Mouse (Mus musculus): Measurements from ENCODE around the gene Zfp57.
"Not testable (repeated sequence)": the region's sequence is repeated elsewhere in the genome, so short reads cannot be mapped to it uniquely, and the experiment has no call there.

Zfp57 gene

DNA sequence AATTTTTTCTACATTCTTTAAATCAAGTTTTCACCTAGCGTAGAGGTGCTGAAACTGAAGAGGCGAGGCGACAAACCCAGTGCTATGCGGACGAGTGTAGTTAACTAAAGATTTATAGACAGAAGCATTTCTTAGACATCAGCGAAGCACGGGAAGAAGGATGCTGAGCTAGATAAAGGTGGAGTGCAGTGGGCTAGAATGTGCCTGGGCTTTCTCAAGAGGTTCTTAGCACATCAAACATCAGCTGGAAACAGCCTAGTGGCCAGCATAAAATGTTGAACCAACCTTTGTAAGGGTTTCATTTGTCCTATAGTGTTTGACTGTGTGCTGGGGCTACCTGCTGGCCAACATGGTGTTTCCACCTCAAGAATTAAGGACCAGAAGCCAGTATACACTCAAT lies at the start of gene Zfp57:
Zfp57 (plus strand) TSS at position 301 of the 400 bp plus-strand sequence.
- DNase-seq, result no peak

DNA sequence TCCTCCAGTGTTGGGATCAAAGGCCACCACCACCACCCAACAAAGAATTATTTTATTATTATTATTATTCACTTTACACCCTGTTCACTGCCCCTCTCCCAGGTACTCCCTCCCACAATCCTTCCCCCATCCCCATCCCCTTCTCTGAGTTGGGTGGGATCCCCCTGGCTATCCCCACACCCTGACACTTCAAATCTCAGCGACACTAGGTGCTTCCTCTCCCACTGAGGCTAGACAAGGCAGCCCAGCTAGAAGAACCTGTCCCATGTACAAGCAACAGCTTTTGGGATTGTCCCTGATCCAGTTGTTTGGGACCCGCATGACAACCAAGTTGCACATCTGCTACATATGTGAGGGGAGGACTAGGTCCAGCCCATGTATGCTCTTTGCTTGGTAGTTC lies 48.3 kb upstream of the Zfp57 start:
- DNase-seq, result peak in 1 of 2 experiments; percentile 7

DNA sequence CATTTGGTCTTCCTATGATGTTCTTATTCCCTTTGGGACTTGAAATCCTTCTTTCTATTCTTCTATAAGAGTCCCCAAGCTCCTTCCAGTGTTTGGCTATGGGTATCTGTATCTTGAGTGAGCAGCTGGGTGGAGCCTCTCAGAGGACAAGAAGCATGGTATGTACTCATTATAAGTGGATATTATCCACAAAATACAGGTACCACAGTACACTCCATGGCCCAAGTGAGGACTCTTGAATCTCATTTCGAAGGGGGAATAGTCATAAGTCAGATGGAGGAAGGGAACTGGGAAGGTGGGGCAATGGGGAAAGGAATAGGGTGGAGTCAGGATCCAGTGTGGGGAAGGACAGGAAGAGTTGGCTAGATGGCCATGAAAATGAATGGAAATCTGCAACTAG lies 47.9 kb upstream of the Zfp57 start:
- no peak for DNase-seq

DNA sequence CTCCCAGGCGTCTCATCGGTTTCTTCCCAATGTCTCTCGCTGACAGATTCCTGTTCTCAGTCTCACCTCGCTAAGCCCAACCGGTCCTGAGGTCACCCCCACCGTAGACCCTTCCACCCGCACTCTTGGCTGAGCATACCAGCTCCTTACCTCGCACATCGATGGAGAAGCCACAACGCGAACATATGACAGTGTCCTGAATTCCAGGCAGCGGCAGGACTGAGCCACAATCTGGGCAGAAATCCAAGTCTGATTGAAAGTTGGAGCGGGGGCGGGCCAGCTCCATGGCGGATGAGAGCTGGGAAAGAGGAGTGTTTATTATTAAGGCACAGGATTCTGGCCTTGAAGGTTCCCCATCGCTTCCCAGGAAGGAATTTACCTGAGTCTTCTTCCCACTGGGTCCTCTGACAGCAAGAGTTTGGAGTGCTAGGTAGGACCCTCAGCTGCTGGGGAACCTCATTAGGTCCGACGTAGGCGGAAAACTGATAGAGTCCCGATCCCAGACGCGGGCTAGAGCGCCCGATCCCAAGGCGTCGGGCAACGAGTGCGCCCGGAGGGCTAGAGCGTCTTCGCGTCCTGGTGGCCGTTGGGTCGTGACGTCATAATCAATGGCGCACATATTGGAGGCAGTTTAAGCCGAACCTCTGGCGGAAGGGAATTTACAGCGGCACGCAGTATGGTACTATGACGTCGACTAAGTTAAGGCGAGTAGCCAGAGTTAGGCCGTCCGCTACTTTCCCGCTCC lies 42.8 kb upstream of the Zfp57 start, which contains the start of the genes Znrd1 and Znrd1as:
Znrd1 (minus strand) TSS at position 561 of the 745 bp plus-strand sequence.
Znrd1as (plus strand) TSS at position 594 of the 745 bp plus-strand sequence.
- DNase-seq, result peak; percentile 85 to 88

DNA sequence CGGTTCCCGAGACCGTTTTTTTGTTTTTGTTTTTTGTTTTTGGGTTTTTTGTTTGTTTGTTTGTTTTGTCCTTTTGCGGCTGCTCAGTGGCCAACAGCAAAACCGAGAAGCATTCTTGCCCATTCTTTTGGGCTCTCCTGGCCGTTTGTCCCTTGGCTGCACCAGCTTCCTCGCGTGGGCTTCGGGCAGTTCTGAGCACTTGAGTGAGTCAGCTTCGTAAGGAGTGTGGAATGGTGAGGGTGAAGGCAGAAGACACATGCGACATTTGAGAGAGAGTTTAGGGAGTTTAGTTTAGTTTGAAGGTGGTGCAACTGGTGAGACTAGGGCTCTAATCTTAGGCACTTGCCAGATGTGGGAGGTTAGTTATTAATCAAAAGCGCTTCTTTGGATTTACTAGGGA lies 42.1 kb upstream of the Zfp57 start:
- DNase-seq, result peak in 1 of 2 experiments; percentile 9

DNA sequence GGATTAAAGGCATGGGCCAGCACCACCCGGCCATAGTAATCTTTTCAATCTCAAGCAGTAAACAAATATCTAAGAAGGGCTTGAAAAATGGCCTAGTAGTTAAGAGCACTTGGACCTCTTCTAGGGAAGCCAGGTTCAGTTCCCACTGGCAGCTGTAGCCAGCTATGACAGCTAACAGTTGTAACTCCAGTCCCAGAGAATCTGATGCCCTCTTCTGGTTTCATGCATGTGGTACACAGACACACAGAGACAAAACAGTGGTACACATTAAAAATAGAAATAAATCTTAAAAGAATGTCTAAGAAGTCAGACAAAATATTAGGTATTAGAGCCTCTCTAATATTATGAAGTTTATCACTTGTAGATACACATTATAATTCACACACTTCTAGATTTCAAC lies 39.8 kb upstream of the Zfp57 start:
- DNase-seq, result no peak

DNA sequence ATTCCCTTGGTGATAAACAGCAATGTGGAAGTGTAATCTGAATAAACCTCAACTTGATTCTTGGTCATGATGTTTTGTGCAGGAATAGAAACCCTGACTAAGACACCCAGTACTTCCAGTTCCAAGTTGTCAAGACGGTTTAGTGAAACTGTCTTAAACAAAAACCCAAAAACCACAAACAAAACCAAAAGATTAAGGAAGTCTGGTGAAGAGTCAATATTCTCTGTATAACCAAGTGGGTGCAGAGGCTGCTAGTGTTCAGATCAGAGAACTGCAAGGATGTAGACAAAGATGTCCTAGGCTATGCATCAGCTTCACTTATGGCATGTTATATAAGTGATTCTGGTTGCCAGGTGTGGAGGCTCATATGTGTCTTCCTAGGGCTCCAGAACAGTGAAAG lies 34.1 kb upstream of the Zfp57 start:
- DNase-seq, result no peak

DNA sequence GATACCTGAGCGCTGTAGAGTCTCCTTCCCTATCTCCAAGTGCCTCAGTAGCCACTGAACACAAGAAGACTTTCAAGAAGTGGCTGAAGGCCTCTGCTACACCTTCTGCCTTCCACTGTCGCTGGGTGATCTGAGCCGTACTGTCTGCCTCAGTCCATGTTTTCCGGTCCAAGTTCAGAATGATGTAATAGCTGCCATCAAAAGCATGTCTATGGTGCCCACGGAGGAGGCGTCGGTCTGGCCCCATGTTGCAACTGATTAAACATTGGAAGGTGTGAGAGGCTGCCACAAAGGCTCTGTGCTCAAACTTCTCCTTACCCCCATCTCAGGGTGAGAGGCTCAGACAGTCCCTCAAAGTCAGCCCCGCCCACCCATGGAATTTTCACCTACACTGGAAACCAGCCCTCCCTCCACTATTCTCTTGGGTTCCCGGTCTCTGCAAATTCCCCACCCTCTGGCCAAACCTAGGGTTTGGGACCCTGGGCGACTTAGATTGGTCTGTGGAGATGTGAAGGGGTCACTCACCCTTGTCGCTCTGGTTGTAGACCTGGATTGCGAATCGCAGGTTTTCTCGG lies 30.6 kb upstream of the Zfp57 start:
- DNase-seq, result no peak

DNA sequence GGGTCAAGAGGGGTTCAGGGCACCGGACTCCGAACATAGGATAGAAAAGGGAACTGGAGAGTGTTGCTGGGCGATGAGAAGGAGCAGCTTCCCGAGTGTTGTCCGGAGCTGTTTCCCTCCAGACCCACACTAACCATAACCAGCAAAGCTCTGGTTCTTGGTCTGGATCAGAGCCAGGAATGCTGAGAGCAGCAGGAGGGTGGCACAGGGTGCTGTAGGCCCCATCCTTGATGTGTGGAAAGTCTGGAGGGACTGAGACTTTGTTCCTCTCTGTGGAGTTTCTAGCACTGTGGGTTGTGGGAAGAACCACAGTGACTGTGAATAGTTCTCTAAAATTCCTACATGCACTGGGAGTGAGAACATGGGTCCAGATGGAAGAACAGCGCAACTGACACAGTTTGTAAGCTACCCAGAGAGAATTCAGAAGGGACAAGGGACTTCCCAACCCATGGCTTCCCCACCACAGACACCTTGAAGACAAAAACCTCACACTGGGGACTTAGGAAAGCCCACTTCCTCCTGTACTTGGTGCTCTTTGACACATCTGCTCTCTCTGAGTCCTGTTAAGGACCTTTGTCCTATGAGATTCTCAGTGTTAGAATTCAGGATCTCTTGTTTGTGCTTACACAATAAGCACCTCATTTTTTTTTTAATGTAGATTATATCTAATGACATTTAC lies 29.7 kb upstream of the Zfp57 start:
- no peak for DNase-seq

DNA sequence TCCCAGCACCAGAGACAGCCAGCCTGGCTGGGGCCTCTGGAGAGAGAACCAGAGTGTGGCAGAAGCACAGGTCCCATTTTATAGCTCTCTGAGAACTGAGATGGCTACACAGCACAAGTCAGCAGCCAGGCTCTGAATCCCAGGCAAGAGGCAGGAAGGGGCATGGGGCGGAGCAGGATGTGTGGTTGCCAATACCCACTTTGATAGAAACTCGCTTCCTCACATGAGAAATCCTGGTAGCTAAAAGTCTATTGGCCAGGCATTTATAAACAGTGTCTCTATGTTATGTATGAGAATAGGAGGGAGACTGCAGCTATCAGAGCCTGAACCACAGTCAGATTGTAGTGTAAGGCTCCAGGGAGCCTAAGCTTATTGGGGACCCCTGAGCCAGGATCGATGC lies 28.2 kb upstream of the Zfp57 start:
- peak; percentile 29 to 39 for DNase-seq

DNA sequence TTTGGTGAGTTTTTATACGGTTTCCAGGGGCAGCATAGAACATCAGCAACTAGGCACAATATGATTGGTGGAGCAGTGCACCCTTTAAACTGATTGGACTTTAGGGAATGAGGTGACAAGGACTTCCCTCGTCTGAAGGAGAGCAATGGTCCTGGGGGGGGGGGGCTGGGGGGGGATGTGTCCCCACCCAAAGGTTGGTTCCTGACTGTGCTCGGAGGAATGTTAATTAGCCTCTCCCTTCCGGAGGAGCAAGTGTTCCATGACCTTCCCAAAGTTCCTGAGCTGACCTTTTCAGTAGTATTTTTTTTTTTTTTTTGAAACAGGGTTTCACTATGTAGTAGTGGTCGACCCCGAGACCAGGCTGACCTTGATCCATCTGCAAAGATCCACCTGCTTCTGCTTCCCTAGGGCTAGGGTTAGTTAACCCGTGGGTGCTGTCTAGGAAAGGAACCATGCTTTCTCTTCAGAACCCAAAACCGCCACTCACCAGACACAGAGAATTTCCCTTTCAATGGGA lies 27.6 kb upstream of the Zfp57 start:
- DNase-seq, result no peak

DNA sequence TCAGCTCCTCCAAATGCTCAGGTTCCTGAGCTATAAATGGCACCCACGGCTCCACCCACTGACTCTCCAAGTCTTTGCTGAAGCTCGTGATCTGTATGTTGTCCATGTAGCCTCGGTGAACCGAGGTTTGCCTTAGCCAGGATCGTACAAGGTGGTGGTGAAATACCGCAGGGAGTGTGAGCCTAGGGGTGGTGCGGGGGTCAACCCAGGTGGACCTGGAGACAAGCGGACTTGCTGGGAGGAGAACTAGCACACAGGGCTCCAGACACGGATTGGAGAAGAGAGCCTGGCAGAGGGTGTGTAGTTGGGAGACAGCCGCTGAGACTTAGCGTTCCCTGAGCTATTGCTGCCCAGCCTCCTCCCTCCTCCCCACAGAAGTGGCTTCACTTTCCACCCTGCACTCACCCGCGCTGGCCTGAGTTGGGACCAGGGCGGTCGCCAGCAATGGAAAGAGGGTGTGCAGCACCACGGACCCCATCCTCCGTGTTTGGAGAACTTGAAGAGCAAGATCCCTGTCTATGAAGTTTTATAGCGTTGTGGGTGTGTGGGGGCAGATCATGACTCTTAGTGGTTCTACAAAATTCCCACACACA lies 19.6 kb upstream of the Zfp57 start, which contains the start of gene 2410137M14Rik:
2410137M14Rik (minus strand) TSS at position 17 of the 593 bp plus-strand sequence.
- no peak for DNase-seq

DNA sequence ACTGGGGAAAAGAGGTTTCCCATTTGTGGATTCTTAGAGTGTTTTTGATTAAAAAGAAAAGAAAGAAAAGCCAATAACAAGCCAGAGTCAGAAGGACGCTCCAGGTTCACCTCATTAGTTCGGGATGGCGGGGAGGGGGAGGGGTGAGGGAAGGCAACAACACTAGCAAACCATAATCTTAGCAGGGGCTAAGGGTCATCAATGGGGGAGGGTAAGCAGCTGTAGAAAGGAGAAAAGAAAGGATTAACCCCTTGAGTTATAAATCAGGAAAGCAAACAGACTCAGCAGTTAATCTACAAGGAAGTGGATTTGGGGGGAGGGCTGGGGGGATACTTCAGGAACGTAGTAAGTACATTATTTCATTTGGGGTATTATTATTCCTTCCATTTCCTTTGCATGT lies 19.1 kb upstream of the Zfp57 start:
- DNase-seq, result no peak

DNA sequence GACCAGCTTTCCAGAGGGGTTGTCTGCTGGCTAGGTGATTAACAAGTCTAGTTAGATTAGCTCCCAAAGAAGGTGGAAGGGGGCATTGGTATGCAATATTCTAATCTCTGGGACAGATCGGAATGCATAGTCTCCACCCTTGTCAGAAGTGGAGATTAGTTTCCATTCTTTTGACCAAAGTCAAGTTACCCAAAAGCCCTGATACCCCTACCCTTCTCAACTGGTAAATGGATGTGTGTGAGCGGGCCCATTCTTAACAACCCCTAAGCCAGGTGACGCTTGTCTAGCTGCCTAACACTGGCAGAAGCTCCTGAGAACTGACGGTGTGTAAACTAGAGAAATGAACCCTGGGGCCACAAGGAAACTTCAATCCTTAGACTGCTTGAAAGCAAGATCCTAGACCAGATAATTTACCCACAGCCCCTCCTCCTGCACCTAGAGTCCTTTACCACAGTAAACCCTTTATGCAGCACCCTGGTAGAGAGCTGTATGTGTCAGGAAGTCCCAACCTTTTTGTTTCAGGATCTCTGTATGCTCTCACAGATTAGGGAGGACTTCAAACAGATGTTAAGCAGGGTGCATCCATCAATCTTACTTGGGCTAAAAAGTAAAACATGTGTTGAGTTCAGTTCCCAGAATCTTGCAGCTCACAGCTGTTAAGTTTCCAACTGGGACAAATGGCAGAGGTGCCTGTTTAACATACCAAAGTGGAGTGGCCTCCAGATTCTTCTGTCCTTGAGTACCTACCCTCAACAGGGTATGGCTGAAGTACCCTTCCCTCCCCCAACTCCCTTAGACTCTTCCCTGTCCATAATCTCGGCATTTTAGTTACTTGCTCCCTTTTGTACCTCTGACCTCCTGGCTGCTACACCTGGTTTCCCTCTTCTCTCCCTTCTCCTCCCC lies 18.5 kb upstream of the Zfp57 start:
- DNase-seq, result no peak

DNA sequence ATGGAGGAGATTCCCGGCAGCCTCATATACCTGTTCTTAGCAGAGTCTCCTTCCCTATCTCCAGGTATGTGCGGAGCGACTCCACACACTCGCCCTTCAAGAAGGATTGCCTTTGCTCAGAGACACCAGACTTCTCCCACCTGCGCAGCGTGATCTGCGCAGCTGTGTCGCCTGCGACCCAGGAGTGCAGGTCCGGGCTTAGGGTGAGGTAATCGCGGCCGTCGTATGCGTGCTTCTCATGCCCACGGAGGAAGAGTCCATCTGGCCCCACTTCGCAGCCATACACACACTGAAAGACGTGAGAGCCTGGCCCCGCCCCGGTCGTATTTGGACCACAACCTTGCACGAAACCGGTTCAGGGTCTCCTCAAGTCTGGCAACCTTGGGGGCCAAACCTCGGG lies 12.5 kb upstream of the Zfp57 start:
- no peak for DNase-seq

DNA sequence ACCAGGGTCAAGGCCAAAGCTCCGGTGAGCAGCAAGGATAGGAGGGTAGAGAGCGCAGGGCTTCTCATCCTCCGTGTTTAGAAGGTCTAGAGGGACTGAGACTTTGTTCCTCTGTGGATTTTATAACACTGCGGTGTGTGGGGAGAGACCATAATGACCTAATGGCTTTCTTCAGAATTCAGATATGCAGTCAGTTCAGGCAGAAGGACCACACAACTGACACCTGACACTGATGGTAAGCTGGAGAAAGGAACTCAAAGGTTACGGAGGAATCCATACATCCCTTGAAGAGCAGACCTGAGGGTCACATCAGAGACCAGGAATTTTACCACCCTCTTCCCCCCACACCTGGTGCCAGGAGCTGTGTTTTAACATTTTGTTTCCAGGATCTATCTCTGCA lies 11.5 kb upstream of the Zfp57 start, which contains the start of gene H2-M5:
H2-M5 (minus strand) TSS at position 101 of the 400 bp plus-strand sequence.
- DNase-seq, result no peak

DNA sequence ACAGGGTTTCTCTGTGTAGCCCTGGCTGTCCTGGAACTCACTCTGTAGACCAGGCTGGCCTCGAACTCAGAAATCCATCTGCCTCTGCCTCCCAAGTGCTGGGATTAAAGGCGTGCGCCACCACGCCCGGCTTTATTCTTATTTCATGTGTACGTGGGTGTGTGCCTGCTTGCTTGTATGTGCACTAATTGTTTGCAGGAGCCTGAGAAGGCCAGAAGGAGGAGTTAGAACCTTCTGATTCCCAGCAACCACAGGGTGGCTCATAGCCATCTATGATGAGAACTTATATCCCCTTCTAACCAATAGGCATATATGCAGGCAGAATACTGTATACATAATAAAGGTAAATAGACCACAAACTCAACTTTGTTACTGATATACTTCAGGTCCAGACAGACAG lies 10.3 kb upstream of the Zfp57 start:
- DNase-seq, result not testable (repeated sequence)

DNA sequence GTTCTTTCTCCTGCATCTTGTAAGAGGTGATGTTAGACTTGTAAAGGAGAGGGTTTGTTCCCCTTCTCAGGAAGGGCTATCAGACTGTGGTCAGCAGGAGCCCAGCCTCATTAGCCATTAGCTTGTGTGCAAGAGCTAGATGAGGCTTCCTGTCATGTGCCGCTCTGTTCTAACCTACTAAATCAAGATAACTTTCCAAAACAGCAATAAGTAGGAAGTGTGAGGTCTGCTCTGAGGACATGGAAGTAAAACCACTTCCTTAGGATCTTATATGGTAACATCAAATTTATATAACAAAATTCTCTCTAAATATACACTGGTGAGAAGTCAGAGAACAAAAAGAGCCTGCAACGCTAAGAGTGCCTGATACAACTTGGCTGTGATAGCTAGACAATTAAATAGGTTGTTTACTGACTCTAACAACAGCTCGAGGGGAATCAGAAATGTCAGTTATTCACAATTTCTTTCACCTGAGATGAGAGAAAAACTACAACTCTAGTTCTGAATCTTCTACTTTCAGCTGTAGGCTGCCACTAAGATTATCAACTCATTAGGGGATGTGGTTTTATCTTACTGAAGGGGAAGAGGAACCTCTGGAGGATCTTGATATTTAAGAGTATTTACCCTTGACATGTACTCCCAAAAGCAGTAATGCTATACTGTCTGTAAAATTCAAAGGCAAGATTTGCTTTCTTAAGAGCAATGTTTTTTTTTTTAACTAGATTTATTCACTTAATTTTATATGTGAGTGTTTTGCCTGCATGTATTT lies 8.4 kb upstream of the Zfp57 start:
- DNase-seq, result no peak

DNA sequence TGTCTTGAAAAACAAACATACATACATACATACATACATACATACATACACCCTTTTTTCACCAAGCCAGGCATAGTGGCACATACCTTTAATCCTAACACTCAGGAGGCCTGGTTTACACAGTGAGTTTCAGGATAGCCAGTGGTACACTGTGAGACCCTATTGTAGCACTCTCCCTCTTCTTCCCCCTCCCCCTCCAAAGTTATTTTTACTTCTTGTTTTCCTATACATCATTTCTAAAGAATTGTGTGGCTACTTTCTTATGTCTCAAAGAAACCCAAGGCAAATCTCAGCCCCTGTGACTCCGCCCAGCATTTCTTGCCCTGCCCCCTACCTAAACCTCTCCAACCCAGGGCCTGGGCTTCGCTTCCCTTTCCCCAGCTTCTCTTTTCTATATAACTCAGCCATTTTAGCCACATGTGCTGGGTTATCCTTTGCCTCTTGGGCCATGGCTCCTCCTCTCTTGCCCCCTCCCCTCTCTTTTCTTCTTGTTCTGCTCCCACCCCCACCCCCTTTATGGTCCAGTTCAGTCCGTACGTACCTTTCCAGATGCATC lies 7.1 kb upstream of the Zfp57 start:
- DNase-seq, result no peak

DNA sequence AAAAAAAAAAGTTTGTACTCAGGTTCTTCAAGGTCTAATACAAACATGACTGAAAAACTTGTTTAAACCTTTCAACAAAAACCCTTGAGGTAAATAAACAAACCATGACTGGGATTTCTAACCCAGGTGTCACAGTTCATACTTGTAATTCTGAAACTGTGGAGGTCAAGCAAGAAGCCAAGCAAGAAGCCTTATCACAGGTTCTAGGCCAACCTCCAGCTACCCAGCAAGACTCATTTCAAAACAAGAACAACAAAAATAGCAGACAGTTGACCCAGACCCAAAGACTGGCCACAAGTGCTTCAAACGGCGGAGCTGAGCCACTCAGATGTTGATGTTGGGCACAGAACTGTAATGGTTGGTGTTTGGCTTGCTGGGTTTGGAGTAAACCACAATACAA lies 6.4 kb upstream of the Zfp57 start:
- DNase-seq, result no peak

DNA sequence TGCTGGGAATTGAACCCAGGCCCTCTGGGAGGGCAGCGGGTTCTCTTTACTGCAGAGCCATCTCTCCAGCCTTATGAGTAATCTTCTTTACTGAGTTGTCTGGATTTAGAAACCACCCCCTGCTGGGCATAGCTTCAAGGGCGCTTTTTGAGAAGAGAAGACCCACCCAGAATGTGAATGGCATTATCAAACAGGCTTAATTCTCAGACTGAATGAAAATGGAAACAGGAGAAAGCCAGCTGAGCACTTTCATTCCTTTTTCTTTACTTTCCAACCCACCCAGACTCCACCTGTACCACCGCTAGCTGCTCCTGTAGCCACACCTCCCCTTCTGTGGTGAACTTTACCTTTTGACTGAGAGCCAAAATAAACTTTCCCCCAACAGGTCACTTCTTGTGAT lies 5.5 kb upstream of the Zfp57 start:
- DNase-seq, result no peak

Measured in thymus, postnatal 36 days (tissue).